Mouse (Mus musculus) adrenal gland, postnatal 4 days (tissue): Measurements from ENCODE around the gene Slc25a15. TPM values are rescaled to one million over a fixed set of nuclear protein-coding genes. Genes with fewer than 3 reads are reported as not detected.

ENCODE experiments used
- DNase-seq, 2 experiments: peaks; one replicate each; pipeline ENCODE4 v3.0.0; 2021 to 2022; ENCODE audit warnings: low spot score in 2 of 2, mixed read lengths in 2 of 2
- total RNA-seq, 2 experiments: library from RNA; stranded (reverse); gene quantifications; 2 replicates each; pipeline ENCODE4 v1.2.3; 2021

Gene Slc25a15
- total RNA-seq, 2 experiments from 2014 or later = 18.7 to 24.5 TPM

- no peak for DNase-seq
These were observed 63.0 kb downstream of the Slc25a15 start for GRCm38 (mm10) chr8:22335426-22335825.

Other genes with a start within 250 kb of the Slc25a15 start
- 1 to 10 TPM; 5.3 to 6.2 TPM for gene Nek3, start 232.2 kb downstream of the Slc25a15 start, total RNA-seq
- gene Ckap2, start 212.8 kb downstream of the Slc25a15 start, total RNA-seq = 10 to 100 TPM; 22.9 to 24.2 TPM
- 10 to 100 TPM; 35.8 to 37.4 TPM for gene Vps36, start 205.8 kb downstream of the Slc25a15 start, total RNA-seq
- gene Thsd1, start 171.3 kb downstream of the Slc25a15 start, total RNA-seq = 1 to 10 TPM; 8.4 to 8.9 TPM
- not detected for gene Tpte, start 115.2 kb downstream of the Slc25a15 start, total RNA-seq
- 10 to 100 TPM; 42.4 to 45.7 TPM for gene Mrps31, start 12.8 kb upstream of the Slc25a15 start, total RNA-seq